Mouse (Mus musculus): ENCODE data around the gene Csf2ra. TPM values are rescaled to one million over a fixed set of nuclear protein-coding genes. Genes with fewer than 3 reads are reported as not detected.
"Not testable (repeated sequence)": the region's sequence is repeated elsewhere in the genome, so short reads cannot be mapped to it uniquely, and the experiment has no call there.

Csf2ra gene
- 38.3 and 41.5 TPM in 2 replicates for polyA plus RNA-seq (2015; fragmentation: Nextera tagmentation; extraction: Ambion mirVana)

- no peaks in the 10 kb centered on the region for H3K27me3 ChIP-seq
- peak; percentile 2; the same call in 1 of the 2 replicates for ATAC-seq
Observed at GRCm38 (mm10) chr19:61227941-61228701, at the start of gene Csf2ra. Gene Csf2ra, minus strand, starts transcription at chr19:61228429.

DNA sequence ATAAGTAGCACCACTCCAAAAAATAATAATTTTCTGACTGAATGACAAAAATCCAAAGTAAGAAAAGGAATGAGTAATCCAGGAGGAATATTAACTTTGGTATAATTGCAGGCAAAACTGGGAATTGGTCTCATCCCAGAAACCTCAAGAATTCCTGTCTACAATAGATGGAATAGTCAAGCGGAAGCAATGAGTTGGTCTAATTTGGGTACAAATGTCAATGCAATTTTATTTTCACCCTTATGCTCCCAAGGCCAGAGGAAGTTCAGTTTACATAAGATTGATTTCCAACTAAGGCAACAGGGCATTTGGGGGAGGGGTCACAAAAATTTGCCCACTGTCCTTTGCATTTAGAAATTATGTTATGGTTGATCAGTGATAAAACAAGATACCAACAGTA is 47.2 kb upstream of the Csf2ra start:
- no peaks in the 10 kb centered on the region for H3K9me3 ChIP-seq
- ATAC-seq, result no peak
- H3K4me2 ChIP-seq (replicated peaks), result no peak overlapping the region
- H3K4me3 ChIP-seq (replicated peaks), result no peak overlapping the region
- H3K27ac ChIP-seq, result no peak overlapping the region
- H3K36me3 ChIP-seq, result no peaks in the 10 kb centered on the region
- H3K27me3 ChIP-seq, result no peaks in the 10 kb centered on the region
- H3K4me1 ChIP-seq (replicated peaks), result no peaks in the 10 kb centered on the region
- WGBS, result 90% methylated on average over 1 of the region's 1 CpGs
- no peak overlapping the region for H3K9ac ChIP-seq (replicated peaks)

More at GRCm38 (mm10) chr19:61227941-61228701, at the start of gene Csf2ra:
- peak within 1 kb of the TSS; percentile 55 for H3K9ac ChIP-seq (replicated peaks)
- 57% methylated on average over 36 of the region's 36 CpGs for WGBS
- peak within 1 kb of the TSS; percentile 58 for H3K4me3 ChIP-seq (replicated peaks)
- no peaks in the 10 kb centered on the region for H3K9me3 ChIP-seq
- H3K36me3 ChIP-seq, result no peaks in the 10 kb centered on the region
- no peaks in the 10 kb centered on the region for H3K4me1 ChIP-seq (replicated peaks)
- peak within 1 kb of the TSS; percentile 88 for H3K27ac ChIP-seq
- peak within 1 kb of the TSS; percentile 58 for H3K4me2 ChIP-seq (replicated peaks)

- H3K4me1 ChIP-seq (replicated peaks); H3K4me3 ChIP-seq (replicated peaks); H3K36me3 ChIP-seq; H3K27me3 ChIP-seq; H3K4me2 ChIP-seq (replicated peaks); H3K9ac ChIP-seq (replicated peaks); H3K27ac ChIP-seq; ATAC-seq; H3K9me3 ChIP-seq: not testable (repeated sequence)
- WGBS, result 42% methylated on average over 11 of the region's 11 CpGs
Observed at GRCm38 (mm10) chr19:61269141-61269540, 40.9 kb upstream of the Csf2ra start.

GRCm38 (mm10) chr19:61267141-61267540 is 38.9 kb upstream of the Csf2ra start:
- Histone ChIP-seq H3K9me3 (no peaks in the 10 kb centered on the region), H3K4me2 (replicated peaks) (no peak overlapping the region), H3K9ac (replicated peaks) (no peak overlapping the region), H3K4me3 (replicated peaks) (no peak overlapping the region), H3K27ac (no peak overlapping the region), H3K27me3 (no peaks in the 10 kb centered on the region), H3K4me1 (replicated peaks) (no peaks in the 10 kb centered on the region; the same call in 1 of the 2 replicates), H3K36me3 (no peaks in the 10 kb centered on the region)
- no peak for ATAC-seq
- WGBS, result 23% methylated on average over 7 of the region's 7 CpGs

GRCm38 (mm10) chr19:61266651-61267050 is 38.4 kb upstream of the Csf2ra start:
- H3K27ac ChIP-seq, result no peak overlapping the region
- H3K36me3 ChIP-seq, result no peaks in the 10 kb centered on the region
- H3K4me2 ChIP-seq (replicated peaks), result no peak overlapping the region
- no peaks in the 10 kb centered on the region for H3K27me3 ChIP-seq
- H3K9ac ChIP-seq (replicated peaks), result no peak overlapping the region
- 3% methylated on average over 26 of the region's 26 CpGs for WGBS
- ATAC-seq, result no peak
- H3K9me3 ChIP-seq, result no peaks in the 10 kb centered on the region
- H3K4me1 ChIP-seq (replicated peaks), result no peaks in the 10 kb centered on the region; the same call in 1 of the 2 replicates
- H3K4me3 ChIP-seq (replicated peaks), result no peak overlapping the region

DNA sequence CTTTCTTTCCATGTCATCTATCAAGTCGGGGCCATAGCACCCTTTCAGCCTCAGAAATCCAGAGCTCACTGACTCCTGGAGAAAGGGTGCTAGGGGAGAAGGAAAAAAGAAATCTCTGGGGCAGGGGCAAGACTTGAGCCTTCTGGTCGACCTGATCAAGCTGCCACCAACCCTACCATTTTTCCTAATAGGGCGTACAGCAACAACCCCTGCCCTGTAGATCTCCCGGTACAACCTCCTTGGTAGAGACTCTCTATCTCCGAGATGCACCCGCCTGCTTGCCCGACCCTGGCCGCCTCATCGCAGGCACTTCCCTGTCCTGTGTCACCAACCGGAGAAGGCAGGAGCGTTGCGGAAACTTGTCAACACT is 38.0 kb upstream of the Csf2ra start:
- no peaks in the 10 kb centered on the region for H3K36me3 ChIP-seq
- no peak overlapping the region for H3K27ac ChIP-seq
- no peaks in the 10 kb centered on the region for H3K9me3 ChIP-seq
- no peak overlapping the region for H3K4me3 ChIP-seq (replicated peaks)
- 2% methylated on average over 12 of the region's 12 CpGs for WGBS
- no peak overlapping the region for H3K9ac ChIP-seq (replicated peaks)
- H3K4me1 ChIP-seq (replicated peaks), result no peaks in the 10 kb centered on the region; the same call in 1 of the 2 replicates
- H3K27me3 ChIP-seq, result no peaks in the 10 kb centered on the region
- H3K4me2 ChIP-seq (replicated peaks), result no peak overlapping the region
- no peak for ATAC-seq

DNA sequence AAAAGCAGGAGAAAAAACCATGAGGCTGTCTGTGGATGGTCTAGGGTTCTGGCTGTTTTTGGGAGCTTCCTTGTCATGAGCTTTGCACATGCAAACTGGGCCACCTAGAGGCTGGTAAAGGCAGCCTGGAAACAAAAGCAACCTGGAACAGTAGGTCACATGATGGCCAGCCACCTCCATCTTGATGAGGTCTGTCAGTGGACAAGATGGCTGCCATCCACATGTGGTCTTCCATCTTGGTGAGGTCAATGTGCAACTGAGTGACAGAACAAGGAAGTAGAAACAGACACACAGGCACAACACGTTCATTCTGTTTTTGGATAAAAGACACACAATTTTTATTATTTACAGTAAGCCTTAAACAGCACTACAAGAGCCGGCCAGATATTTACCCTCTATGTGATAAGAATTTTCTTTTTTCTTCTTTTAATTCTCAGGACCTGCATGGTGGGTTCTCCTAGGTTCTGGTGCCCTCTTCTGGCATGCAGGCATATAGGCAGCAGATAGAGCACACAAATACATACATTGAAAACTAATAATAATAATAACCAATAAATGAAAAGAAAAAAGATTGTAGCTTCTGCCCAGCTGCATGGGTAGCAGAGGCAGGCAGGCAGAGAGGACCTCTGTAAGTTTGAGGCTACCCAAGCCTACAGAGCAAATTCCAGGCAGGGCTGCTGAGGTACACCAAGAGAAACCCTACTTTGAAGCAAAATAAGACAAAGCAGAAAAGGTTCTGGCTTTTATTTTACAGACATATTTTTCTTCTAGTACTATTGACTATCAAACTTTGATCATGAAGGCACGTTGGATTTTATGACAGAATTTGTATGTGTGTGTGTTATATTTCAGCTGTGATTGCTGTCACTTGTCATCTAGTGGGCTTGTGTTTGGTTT is 37.4 kb upstream of the Csf2ra start:
- Histone ChIP-seq H3K4me3 (replicated peaks) (no peak overlapping the region), H3K27ac (no peak overlapping the region), H3K27me3 (no peaks in the 10 kb centered on the region), H3K4me2 (replicated peaks) (no peak overlapping the region), H3K9ac (replicated peaks) (no peak overlapping the region), H3K4me1 (replicated peaks) (no peaks in the 10 kb centered on the region; the same call in 1 of the 2 replicates), H3K36me3 (no peaks in the 10 kb centered on the region), H3K9me3 (no peaks in the 10 kb centered on the region)
- WGBS, result 27% methylated on average over 3 of the region's 3 CpGs
- peak; percentile 47 for ATAC-seq

DNA sequence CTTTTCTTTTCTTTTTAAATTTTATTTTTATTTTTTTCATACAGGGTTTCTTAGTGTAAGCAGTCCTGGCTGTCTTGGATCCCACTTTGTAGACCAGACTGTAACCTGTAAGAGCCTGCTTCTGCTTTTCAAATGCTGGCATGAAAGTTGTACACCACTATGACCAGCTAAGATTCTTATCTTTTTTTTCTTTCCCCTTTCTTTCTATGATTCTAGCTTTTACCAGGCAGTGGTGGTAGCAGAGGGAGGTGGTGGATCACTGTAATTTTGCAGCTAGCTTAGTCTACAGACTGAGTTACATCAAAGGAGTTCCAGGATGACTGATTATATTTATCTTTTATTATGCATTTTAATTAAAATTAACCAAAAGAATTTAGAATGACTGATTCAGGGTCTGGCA is 36.7 kb upstream of the Csf2ra start:
- Histone ChIP-seq H3K4me3 (replicated peaks) (no peak overlapping the region), H3K9ac (replicated peaks) (no peak overlapping the region), H3K9me3 (no peaks in the 10 kb centered on the region), H3K27me3 (no peaks in the 10 kb centered on the region), H3K27ac (no peak overlapping the region), H3K36me3 (no peaks in the 10 kb centered on the region), H3K4me2 (replicated peaks) (no peak overlapping the region), H3K4me1 (replicated peaks) (no peaks in the 10 kb centered on the region; the same call in 1 of the 2 replicates)
- ATAC-seq, result no peak

DNA sequence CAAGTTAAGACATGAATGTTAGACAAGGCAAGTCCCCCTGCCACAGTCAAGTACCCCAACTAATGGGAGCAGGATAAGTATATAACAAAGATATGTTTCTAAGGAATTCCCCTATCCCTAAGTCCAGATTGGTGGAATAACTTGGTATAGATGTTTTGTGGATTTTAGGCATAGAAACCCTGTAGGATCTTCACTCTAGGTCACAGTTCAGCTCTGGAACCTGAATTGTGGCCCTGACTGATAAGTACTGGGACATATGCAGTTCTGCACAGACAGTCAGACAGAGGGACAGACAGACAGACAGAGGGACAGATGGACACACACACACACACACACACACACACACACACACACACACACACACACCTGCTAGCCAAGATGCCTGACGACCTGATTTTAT is 36.0 kb upstream of the Csf2ra start:
- no peaks in the 10 kb centered on the region for H3K27me3 ChIP-seq
- no peaks in the 10 kb centered on the region for H3K36me3 ChIP-seq
- no peaks in the 10 kb centered on the region for H3K9me3 ChIP-seq
- ATAC-seq, result no peak
- 100% methylated on average over 1 of the region's 1 CpGs for WGBS
- no peak overlapping the region for H3K4me2 ChIP-seq (replicated peaks)
- no peaks in the 10 kb centered on the region; the same call in 1 of the 2 replicates for H3K4me1 ChIP-seq (replicated peaks)
- H3K9ac ChIP-seq (replicated peaks), result no peak overlapping the region
- no peak overlapping the region for H3K4me3 ChIP-seq (replicated peaks)
- H3K27ac ChIP-seq, result no peak overlapping the region

DNA sequence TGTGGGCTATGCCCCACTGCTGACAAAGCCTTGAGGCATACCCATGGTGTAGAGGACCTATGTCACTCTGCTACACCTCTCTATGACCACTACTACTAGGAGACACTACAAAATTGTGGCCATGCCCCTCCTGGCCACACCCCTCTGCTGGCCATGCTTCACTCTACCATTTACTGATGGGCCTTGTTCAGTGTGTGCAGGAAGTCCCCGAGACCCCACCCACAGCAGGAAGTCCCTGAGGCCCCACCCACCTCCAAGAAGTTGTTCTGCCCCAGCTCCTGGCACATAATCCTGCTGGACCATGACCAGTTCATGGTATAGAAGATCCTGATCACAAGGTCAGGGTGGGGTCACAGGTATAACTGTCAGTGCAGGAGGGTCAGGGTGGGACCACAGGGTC is 33.0 kb upstream of the Csf2ra start:
- no peak overlapping the region for H3K4me2 ChIP-seq (replicated peaks)
- H3K9me3 ChIP-seq, result no peaks in the 10 kb centered on the region
- no peaks in the 10 kb centered on the region for H3K27me3 ChIP-seq
- no peak overlapping the region for H3K9ac ChIP-seq (replicated peaks)
- no peak overlapping the region for H3K4me3 ChIP-seq (replicated peaks)
- no peak overlapping the region for H3K27ac ChIP-seq
- ATAC-seq, result no peak
- H3K36me3 ChIP-seq, result no peaks in the 10 kb centered on the region
- H3K4me1 ChIP-seq (replicated peaks), result no peaks in the 10 kb centered on the region
- 78% methylated on average over 1 of the region's 1 CpGs for WGBS

GRCm38 (mm10) chr19:61257733-61258132 is 29.5 kb upstream of the Csf2ra start:
- Histone ChIP-seq H3K9ac (replicated peaks) (no peak overlapping the region), H3K4me2 (replicated peaks) (no peak overlapping the region), H3K27ac (no peak overlapping the region), H3K9me3 (no peaks in the 10 kb centered on the region), H3K27me3 (no peaks in the 10 kb centered on the region), H3K36me3 (no peaks in the 10 kb centered on the region), H3K4me1 (replicated peaks) (no peaks in the 10 kb centered on the region), H3K4me3 (replicated peaks) (no peak overlapping the region)
- WGBS, result 94% methylated on average over 18 of the region's 18 CpGs
- ATAC-seq, result no peak

GRCm38 (mm10) chr19:61256166-61256887 is 28.1 kb upstream of the Csf2ra start:
- WGBS, result 94% methylated on average over 7 of the region's 7 CpGs
- Histone ChIP-seq H3K36me3 (no peaks in the 10 kb centered on the region), H3K9me3 (no peaks in the 10 kb centered on the region), H3K4me2 (replicated peaks) (no peak overlapping the region), H3K27me3 (no peaks in the 10 kb centered on the region), H3K4me1 (replicated peaks) (no peaks in the 10 kb centered on the region), H3K27ac (no peak overlapping the region), H3K4me3 (replicated peaks) (no peak overlapping the region), H3K9ac (replicated peaks) (no peak overlapping the region)
- no peak for ATAC-seq

All from midbrain, embryonic 13.5 days (tissue).